Mouse (Mus musculus) bone marrow macrophage, adult 2 months (primary cell): ENCODE data around the gene Sh2d3c.

ENCODE experiments used
- CTCF ChIP-seq: IDR thresholded peaks from 2 replicates; pipeline ENCODE4 v1.5.1; 2012; ENCODE audit warnings: low read depth, mild to moderate bottlenecking, low read length, moderate library complexity
- POLR2A ChIP-seq: IDR thresholded peaks from 2 replicates; pipeline ENCODE4 v1.6.1; 2012; ENCODE audit warnings: mild to moderate bottlenecking, low read depth, low read length, borderline replicate concordance

DNA sequence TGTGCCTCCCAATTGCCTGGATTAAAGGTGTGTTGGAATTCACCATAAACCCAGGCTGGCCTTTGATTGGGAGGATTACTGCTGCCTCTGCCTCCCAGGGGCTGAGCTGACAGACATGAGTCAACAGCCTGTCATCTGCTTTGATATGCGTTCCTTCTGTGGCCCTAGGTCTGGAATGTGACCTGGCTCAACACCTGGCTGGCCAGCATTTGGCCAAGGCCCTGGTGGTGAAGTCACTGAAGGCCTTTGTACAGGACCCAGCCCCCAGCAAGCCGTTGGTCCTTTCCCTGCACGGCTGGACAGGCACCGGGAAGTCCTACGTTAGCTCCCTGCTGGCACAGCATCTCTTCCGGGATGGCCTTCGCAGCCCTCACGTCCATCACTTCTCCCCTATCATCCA lies 37.6 kb downstream of the Sh2d3c start:
- TF ChIP-seq CTCF: no peak
- TF ChIP-seq POLR2A: no peak
